Mouse (Mus musculus): ENCODE results near the gene Capn2.

DNA sequence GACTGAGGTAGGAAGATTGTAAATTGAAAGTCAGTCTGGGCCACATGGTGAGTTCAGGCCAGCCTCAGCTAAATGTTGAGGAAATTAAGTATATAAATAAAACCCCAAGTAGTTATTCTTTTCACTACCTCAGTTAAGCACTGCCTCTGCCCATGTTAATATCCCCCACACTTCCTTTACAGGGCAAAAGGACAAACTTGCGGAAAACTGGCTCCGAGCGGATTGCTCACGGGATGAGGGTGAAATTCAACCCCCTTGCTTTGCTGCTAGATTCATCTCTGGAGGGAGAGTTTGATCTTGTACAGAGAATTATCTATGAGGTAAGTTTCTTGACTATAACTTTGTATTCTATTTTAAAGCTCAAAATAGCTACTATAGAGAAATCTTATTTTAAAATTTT lies 64.9 kb downstream of the Capn2 start:
- no peak for TF ChIP-seq CTCF (IDR thresholded peaks at IDR 0.05; ENCODE audit: low read depth)
- TF ChIP-seq EP300 (IDR thresholded peaks at IDR 0.05; ENCODE audit: low read depth) = no peak
